Comparison of ENCODE assay signal across 13 mouse cellular contexts in genomic region chr4:151328071-151328470, GRCm38 (mm10).
"Had no signal": no experiment of that assay in that cellular context is flagged by ENCODE, and none has a peak within 500 bp of the region (broad histone marks: within the 10 kb centered on the region; RNA-seq: fewer than 3 reads in every experiment).

No protein-coding gene starts in this region.

- DNase-seq: gastrocnemius, adult 2 months; gastrocnemius, postnatal 10 days; gastrocnemius, postnatal 25 days; heart, adult 18-20 months; heart, postnatal 10 days; heart, postnatal 4 days; kidney, adult 18-20 months; kidney, adult 8-10 months; kidney, postnatal 10 days; kidney, postnatal 25 days; kidney, postnatal 4 days; liver; liver, embryonic 13.5 days had no signal
